20 mouse cellular contexts compared by ENCODE assay signal in the genomic region with DNA sequence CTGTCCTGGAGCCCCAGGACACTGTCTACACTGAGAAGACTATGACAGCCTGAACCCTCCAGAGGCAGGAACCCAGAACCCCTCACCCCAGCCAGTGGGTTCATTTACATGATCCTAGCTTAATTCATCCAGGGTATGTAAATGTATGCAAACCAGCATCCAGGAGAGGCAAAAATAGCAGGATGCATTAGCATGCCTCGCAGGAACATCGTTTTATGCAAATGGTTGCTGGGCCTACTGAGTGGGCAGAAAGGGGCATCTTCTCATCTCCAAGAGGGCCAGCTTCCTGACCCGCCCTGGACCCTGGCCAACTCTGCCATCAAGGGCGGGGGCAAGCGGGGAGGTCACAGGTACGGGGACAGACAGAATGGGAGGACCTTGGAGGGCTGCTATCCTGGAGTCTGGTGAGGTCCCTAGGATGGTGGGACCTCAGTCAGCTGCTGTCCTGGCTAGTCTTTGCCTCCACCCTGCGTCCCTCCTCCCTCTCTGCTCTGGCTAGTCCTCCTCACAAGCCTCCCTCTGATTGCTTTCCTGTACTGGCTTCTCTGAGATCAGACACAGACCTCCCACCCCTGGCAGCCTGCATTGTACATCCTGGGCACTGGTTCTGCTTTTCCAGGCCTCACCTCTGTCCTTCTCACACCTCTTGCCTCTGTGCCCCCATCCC. TPM values are rescaled to one million over a fixed set of nuclear protein-coding genes. Genes with fewer than 3 reads are reported as not detected.
DNase-seq lines count a peak whose midpoint lies in the region; ATAC-seq lines count a peak whose summit lies in the region.
"Had no signal": no experiment of that assay in that cellular context is flagged by ENCODE, and none has a peak within 500 bp of the region (broad histone marks: within the 10 kb centered on the region; RNA-seq: fewer than 3 reads in every experiment).

No protein-coding gene starts in this region.

- H3K9ac ChIP-seq in forebrain, embryonic 16.5 days (replicated peaks; ENCODE audit: low read depth, low read length): peak overlapping the region; percentile 20
- H3K9ac ChIP-seq in midbrain, embryonic 11.5 days (ENCODE audit: low read length): peak overlapping the region; percentile 27; the same call in 1 of the 2 replicates
- H3K9ac ChIP-seq: embryonic facial prominence, embryonic 15.5 days had no signal

- WGBS in forebrain, embryonic 16.5 days: 32% methylated on average over 7 of the region's 7 CpGs
- 39% methylated on average over 7 of the region's 7 CpGs for WGBS in midbrain, embryonic 11.5 days

- H3K36me3 ChIP-seq in forebrain, embryonic 16.5 days (ENCODE audit: control insufficient read depth, insufficient read depth): no peaks in the 10 kb centered on the region
- no peaks in the 10 kb centered on the region for H3K36me3 ChIP-seq in midbrain, embryonic 11.5 days (ENCODE audit: control insufficient read depth, insufficient read depth, low read length)
- H3K36me3 ChIP-seq: embryonic facial prominence, embryonic 15.5 days had no signal

- peak; percentile 77 for ATAC-seq in forebrain, embryonic 16.5 days
- ATAC-seq in midbrain, embryonic 11.5 days (ENCODE audit: low FRiP score): peak; percentile 53
- ATAC-seq in monocyte, adult 5-6 weeks (replicated peaks; ENCODE audit: insufficient number of reproducible peaks, low FRiP score, low TSS enrichment, poor library complexity, severe bottlenecking): no peak
- ATAC-seq: inflammation-experienced regulatory T-cells, adult 6 months had no signal

- intact Hi-C loops in gastrocnemius, postnatal 36 days (cut with DNase I): loop anchor here (2.0 to 10.0 kb wide), 2 partner anchors 273 to 473 kb away; no protein-coding TSS in a partner anchor

- H3K4me3 ChIP-seq in forebrain, embryonic 16.5 days (replicated peaks; ENCODE audit: low read length): no peak overlapping the region
- H3K4me3 ChIP-seq in midbrain, embryonic 11.5 days (ENCODE audit: low read depth, low read length): no peak overlapping the region
- H3K4me3 ChIP-seq: embryonic facial prominence, embryonic 15.5 days had no signal

- peaks cover 48% of the 10 kb centered on the region for H3K4me1 ChIP-seq in forebrain, embryonic 16.5 days (replicated peaks; ENCODE audit: control insufficient read depth, insufficient read depth, low read length)
- H3K4me1 ChIP-seq in midbrain, embryonic 11.5 days (ENCODE audit: control insufficient read depth, insufficient read depth, low read length): peaks cover 32% of the 10 kb centered on the region

- peak; percentile 45 to 62 for DNase-seq in frontal cortex, postnatal 36 days (ENCODE audit: low spot score in 2 of 2)
- no peak for DNase-seq in frontal cortex, postnatal 14 days (ENCODE audit: low spot score in 2 of 2)
- DNase-seq in R1 (ENCODE audit: low read depth, low spot score): peak; percentile 23
- no peak for DNase-seq in midbrain, embryonic 11.5 days (ENCODE audit: low spot score, missing footprints)
- DNase-seq in gastrocnemius, postnatal 36 days: no peak
- no peak for DNase-seq in kidney, adult 11 months
- DNase-seq: cerebellum, adult 18-20 months; kidney, postnatal 4 days; lung, postnatal 36 days; thymus, postnatal 36 days had no signal

- no peaks in the 10 kb centered on the region for H3K9me3 ChIP-seq in forebrain, embryonic 16.5 days (ENCODE audit: control insufficient read depth, low read length)
- H3K9me3 ChIP-seq in midbrain, embryonic 11.5 days (ENCODE audit: control insufficient read depth, low read length): no peaks in the 10 kb centered on the region
- H3K9me3 ChIP-seq: embryonic facial prominence, embryonic 15.5 days had no signal

- H3K4me2 ChIP-seq in forebrain, embryonic 16.5 days (ENCODE audit: low read length): no peak overlapping the region
- H3K4me2 ChIP-seq in midbrain, embryonic 11.5 days: no peak overlapping the region
- H3K4me2 ChIP-seq: embryonic facial prominence, embryonic 15.5 days had no signal

- H3K27me3 ChIP-seq in forebrain, embryonic 16.5 days (replicated peaks; ENCODE audit: control insufficient read depth, insufficient read depth, low read length): no peaks in the 10 kb centered on the region
- no peaks in the 10 kb centered on the region for H3K27me3 ChIP-seq in midbrain, embryonic 11.5 days (ENCODE audit: control insufficient read depth, insufficient read depth, low read length)
- H3K27me3 ChIP-seq: embryonic facial prominence, embryonic 15.5 days had no signal

- peak overlapping the region; percentile 92 for H3K27ac ChIP-seq in forebrain, embryonic 16.5 days (ENCODE audit: low read length)
- H3K27ac ChIP-seq in midbrain, embryonic 11.5 days (ENCODE audit: low read depth, low read length): no peak overlapping the region; the same call in 1 of the 2 replicates
- H3K27ac ChIP-seq: embryonic facial prominence, embryonic 15.5 days had no signal

RNA-seq across cellular contexts. Expression of a gene that starts 52.2 kb away (rescaled TPM):
- not detected in 2 replicates for polyA plus RNA-seq in forebrain, embryonic 16.5 days (2015; fragmentation: Nextera tagmentation; extraction: Ambion mirVana)
- polyA plus RNA-seq in midbrain, embryonic 11.5 days (2014; fragmentation: Nextera tagmentation; extraction: Ambion mirVana): not detected in 2 replicates
- total RNA-seq in gastrocnemius, postnatal 36 days (2021): not detected
- total RNA-seq in monocyte, adult 5-6 weeks (2017): not detected in 3 replicates
- total RNA-seq: adrenal gland, adult 18-20 months; liver, adult 2 months; MEL; neutrophil, adult 5-6 weeks had no signal
- polyA plus RNA-seq: embryonic facial prominence, embryonic 15.5 days; gonadal fat pad, adult 2 months; inflammation-experienced regulatory T-cells, adult 6 months; liver, adult 2 months; spleen, adult 2 months had no signal

Comparison
In these comparisons a context has a peak if more than half of its experiments do, and no peak if none do; other contexts are left out.
1. DNase-seq: peak in frontal cortex, postnatal 36 days (2 of 2) and R1 (single experiment); none in frontal cortex, postnatal 14 days (0 of 2), midbrain, embryonic 11.5 days (single experiment), gastrocnemius, postnatal 36 days (0 of 2) and kidney, adult 11 months (single experiment).